Mouse (Mus musculus): ENCODE results near the gene Vmn1r174.
"Not testable (repeated sequence)": the region's sequence is repeated elsewhere in the genome, so short reads cannot be mapped to it uniquely, and the experiment has no call there.

The Vmn1r174 gene

DNA sequence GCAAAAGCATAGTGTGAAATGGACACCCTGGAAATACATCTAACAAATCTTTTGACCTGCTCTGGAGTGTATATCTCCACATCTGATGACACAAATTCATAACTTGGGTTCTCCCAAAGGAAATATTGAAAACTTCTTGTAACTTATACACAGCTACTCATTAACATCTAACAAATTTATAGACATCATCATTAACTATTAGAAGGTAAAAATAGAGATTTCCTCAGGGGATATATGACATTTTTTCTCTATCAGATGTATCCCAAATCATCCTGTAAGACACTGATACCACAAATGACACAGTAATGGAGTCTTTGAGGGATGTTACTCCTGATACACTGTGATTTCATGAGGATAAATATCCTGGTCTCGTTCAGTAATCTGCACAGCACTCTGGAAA, at the start of gene Vmn1r174:
Gene Vmn1r174, plus strand, starts transcription at position 301 of the 400 bp plus-strand sequence.
- in situ Hi-C loops (cut with MboI; ENCODE audit: unreplicated experiment in 2 of 2), result not testable (repeated sequence)

GRCm38 (mm10) chr7:23784526-23784925, 32.5 kb downstream of the Vmn1r174 start:
- in situ Hi-C loops (cut with MboI; ENCODE audit: unreplicated experiment in 2 of 2), result no loop called here

- in situ Hi-C loops (cut with MboI; ENCODE audit: unreplicated experiment in 2 of 2), result not testable (repeated sequence)
These were observed 58.5 kb downstream of the Vmn1r174 start, which contains the start of gene Vmn1r175 for GRCm38 (mm10) chr7:23810543-23810942. Gene Vmn1r175, minus strand, starts transcription at chr7:23810643.
